Mouse (Mus musculus): ENCODE data around the gene Mcm3. TPM values are rescaled to one million over a fixed set of nuclear protein-coding genes. Genes with fewer than 3 reads are reported as not detected.

Mcm3 gene
- polyA plus RNA-seq, 1 experiment from 2014 or later, result 185 TPM

DNA sequence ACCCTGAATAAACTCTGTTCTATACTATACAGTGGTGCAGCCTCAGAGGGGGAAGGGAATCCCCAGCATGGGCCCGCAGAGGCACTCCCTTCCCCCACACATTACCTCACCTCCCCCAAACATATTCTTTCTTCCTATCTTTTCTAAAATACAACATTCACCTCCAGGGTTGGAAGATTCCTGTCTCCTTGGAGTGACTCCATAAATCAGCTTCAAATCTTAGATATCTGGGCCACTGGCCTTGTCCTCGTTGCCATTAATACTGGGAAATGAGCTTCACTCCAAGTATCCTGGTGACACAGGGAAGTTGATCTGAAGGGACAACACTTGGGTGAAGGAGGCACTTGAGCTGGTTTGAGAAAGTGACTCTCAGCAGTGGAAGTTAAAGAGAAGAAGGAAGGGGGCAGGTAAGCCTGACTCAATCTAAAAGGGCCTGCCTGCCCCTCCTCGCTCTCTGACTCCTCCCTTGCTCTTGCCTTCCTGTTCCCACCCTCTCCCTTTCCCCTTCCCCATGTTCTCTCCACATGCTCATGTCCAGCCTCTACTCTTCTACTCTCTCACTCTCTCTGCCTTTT is 16.5 kb upstream of the Mcm3 start:
- 74% methylated on average over 3 of the region's 3 CpGs for WGBS
- Histone ChIP-seq H3K4me2 (replicated peaks; ENCODE audit: low read depth, low read length) (no peak overlapping the region), H3K4me1 (ENCODE audit: control insufficient read depth, insufficient read depth, low read length) (no peaks in the 10 kb centered on the region), H3K9me3 (ENCODE audit: control insufficient read depth, low read length) (no peaks in the 10 kb centered on the region), H3K27ac (ENCODE audit: low read depth, low read length) (no peak overlapping the region), H3K27me3 (ENCODE audit: control insufficient read depth, insufficient read depth, low read length) (no peaks in the 10 kb centered on the region), H3K4me3 (ENCODE audit: low read length) (no peak overlapping the region), H3K9ac (ENCODE audit: low read depth, low read length) (no peak overlapping the region), H3K36me3 (ENCODE audit: control insufficient read depth, insufficient read depth, low read length) (no peaks in the 10 kb centered on the region)
- no peak for ATAC-seq (ENCODE audit: low FRiP score, low TSS enrichment)

GRCm38 (mm10) chr1:20833141-20833511 is 13.0 kb upstream of the Mcm3 start:
- no peaks in the 10 kb centered on the region for H3K9me3 ChIP-seq (ENCODE audit: control insufficient read depth, low read length)
- H3K9ac ChIP-seq (ENCODE audit: low read depth, low read length), result no peak overlapping the region
- H3K27me3 ChIP-seq (ENCODE audit: control insufficient read depth, insufficient read depth, low read length), result no peaks in the 10 kb centered on the region
- H3K27ac ChIP-seq (ENCODE audit: low read depth, low read length), result no peak overlapping the region
- H3K4me2 ChIP-seq (replicated peaks; ENCODE audit: low read depth, low read length), result no peak overlapping the region
- no peak for ATAC-seq (ENCODE audit: low FRiP score, low TSS enrichment)
- no peaks in the 10 kb centered on the region for H3K4me1 ChIP-seq (ENCODE audit: control insufficient read depth, insufficient read depth, low read length)
- 32% methylated on average over 3 of the region's 4 CpGs for WGBS
- H3K36me3 ChIP-seq (ENCODE audit: control insufficient read depth, insufficient read depth, low read length), result no peaks in the 10 kb centered on the region
- H3K4me3 ChIP-seq (ENCODE audit: low read length), result no peak overlapping the region

DNA sequence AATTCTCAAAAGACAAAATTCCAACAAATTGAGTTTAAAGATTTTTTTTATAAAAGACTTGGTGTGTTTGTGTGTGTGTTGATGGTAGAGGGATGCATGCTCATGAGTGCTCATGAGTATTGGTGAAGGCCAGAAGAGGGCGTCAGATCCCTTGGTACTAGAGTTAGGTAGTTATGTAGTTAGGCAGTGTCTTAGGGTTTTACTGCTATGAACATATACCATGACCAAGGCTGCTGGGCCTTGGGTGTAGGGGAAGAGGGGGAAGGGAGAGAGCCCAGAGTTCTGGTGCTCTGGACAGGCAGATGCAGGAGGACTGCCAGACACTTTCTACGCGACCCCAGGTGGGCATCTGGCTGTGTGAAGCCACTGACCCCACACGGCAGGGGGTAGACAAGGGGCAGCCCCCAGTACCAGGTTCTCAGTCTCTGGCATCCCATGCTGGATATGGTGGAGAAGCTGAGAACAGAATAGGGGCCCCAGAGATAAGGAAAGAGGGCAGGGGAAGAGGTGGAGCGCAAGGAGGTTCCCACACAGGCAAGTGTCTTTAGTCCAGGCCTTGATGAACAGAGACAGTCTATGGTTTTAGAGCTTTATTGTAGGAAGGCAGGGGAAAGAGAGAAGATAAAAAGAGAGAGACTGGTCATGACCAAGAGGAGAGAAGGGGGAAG is 12.5 kb upstream of the Mcm3 start:
- no peaks in the 10 kb centered on the region for H3K4me1 ChIP-seq (ENCODE audit: control insufficient read depth, insufficient read depth, low read length)
- H3K4me2 ChIP-seq (replicated peaks; ENCODE audit: low read depth, low read length), result no peak overlapping the region
- H3K4me3 ChIP-seq (ENCODE audit: low read length), result no peak overlapping the region
- no peaks in the 10 kb centered on the region for H3K27me3 ChIP-seq (ENCODE audit: control insufficient read depth, insufficient read depth, low read length)
- H3K9ac ChIP-seq (ENCODE audit: low read depth, low read length), result no peak overlapping the region
- H3K27ac ChIP-seq (ENCODE audit: low read depth, low read length), result no peak overlapping the region
- ATAC-seq (ENCODE audit: low FRiP score, low TSS enrichment), result no peak
- WGBS, result 70% methylated on average over 5 of the region's 5 CpGs
- no peaks in the 10 kb centered on the region for H3K9me3 ChIP-seq (ENCODE audit: control insufficient read depth, low read length)
- no peaks in the 10 kb centered on the region for H3K36me3 ChIP-seq (ENCODE audit: control insufficient read depth, insufficient read depth, low read length)

DNA sequence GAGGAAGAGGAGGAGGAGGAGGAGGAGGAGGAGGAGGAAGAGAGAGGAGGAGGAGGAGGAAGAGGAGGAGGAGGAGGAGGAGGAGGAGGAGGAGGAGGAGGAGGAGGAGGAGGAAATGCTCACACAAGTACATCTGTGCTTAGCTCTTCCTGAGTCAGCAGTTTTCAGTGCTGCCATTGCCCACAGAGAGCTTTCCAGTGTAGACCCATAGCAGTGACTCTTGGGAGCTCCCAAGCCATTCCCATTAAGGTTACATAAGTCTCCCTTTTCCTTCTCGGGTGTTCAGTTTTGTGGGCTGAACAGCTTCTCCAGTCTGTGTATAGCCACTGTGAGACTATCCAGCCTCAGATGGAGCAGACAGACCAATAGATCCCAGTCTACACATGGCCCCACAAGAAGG is 10.4 kb upstream of the Mcm3 start:
- H3K36me3 ChIP-seq (ENCODE audit: control insufficient read depth, insufficient read depth, low read length), result no peaks in the 10 kb centered on the region
- H3K27me3 ChIP-seq (ENCODE audit: control insufficient read depth, insufficient read depth, low read length), result no peaks in the 10 kb centered on the region
- WGBS, result 88% methylated on average over 1 of the region's 1 CpGs

DNA sequence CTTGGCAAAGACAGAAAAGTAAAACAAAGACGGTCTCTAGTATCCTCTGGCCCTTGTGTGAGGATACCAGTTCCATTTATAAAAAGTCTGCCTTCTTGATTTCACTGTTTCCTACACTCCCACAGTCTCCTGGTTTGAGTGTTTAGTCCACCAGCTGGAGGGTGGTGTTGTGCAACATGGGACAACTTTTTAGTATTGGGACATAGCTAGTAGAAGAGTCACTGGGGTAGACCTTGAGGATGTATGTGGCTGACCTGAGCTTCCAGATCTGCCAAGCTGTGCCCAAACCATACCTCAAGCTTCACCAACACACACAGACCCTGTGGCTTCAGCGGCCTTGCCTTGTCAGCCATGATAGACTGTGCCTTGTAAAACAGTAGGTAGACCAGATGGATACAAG is 7.9 kb upstream of the Mcm3 start:
- H3K4me2 ChIP-seq (replicated peaks; ENCODE audit: low read depth, low read length), result no peak overlapping the region
- no peak overlapping the region for H3K27ac ChIP-seq (ENCODE audit: low read depth, low read length)
- WGBS, result 92% methylated on average over 2 of the region's 2 CpGs
- no peak overlapping the region for H3K9ac ChIP-seq (ENCODE audit: low read depth, low read length)
- H3K9me3 ChIP-seq (ENCODE audit: control insufficient read depth, low read length), result no peaks in the 10 kb centered on the region
- H3K4me3 ChIP-seq (ENCODE audit: low read length), result no peak overlapping the region
- H3K36me3 ChIP-seq (ENCODE audit: control insufficient read depth, insufficient read depth, low read length), result no peaks in the 10 kb centered on the region
- H3K4me1 ChIP-seq (ENCODE audit: control insufficient read depth, insufficient read depth, low read length), result no peaks in the 10 kb centered on the region
- H3K27me3 ChIP-seq (ENCODE audit: control insufficient read depth, insufficient read depth, low read length), result no peaks in the 10 kb centered on the region
- ATAC-seq (ENCODE audit: low FRiP score, low TSS enrichment), result no peak

More for the DNA sequence above, 10.4 kb upstream of the Mcm3 start:
- Histone ChIP-seq H3K27ac (ENCODE audit: low read depth, low read length) (no peak overlapping the region), H3K9ac (ENCODE audit: low read depth, low read length) (no peak overlapping the region), H3K4me3 (ENCODE audit: low read length) (no peak overlapping the region), H3K9me3 (ENCODE audit: control insufficient read depth, low read length) (no peaks in the 10 kb centered on the region), H3K4me2 (replicated peaks; ENCODE audit: low read depth, low read length) (no peak overlapping the region), H3K4me1 (ENCODE audit: control insufficient read depth, insufficient read depth, low read length) (no peaks in the 10 kb centered on the region)
- no peak for ATAC-seq (ENCODE audit: low FRiP score, low TSS enrichment)

DNA sequence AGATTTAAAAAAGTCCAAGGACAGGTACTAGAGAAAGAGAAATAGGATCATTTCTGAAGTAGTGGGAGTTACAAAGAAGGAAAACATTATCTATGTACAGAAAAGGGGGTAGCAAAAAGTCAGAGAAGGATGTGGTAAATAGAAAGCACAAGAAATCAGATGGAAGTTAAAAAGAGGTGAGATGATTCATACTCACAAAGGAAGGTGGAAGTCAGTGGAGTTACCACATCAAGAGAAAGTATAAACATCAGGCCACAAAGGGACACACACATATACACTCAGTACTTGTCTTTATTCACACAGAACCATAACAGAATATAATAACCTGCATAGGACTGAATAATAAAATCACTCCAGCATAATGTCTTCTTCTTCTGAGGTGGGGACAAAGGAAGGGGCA is 4.9 kb upstream of the Mcm3 start:
- H3K4me3 ChIP-seq (ENCODE audit: low read length), result no peak overlapping the region
- H3K9me3 ChIP-seq (ENCODE audit: control insufficient read depth, low read length), result no peaks in the 10 kb centered on the region
- no peaks in the 10 kb centered on the region for H3K27me3 ChIP-seq (ENCODE audit: control insufficient read depth, insufficient read depth, low read length)
- H3K9ac ChIP-seq (ENCODE audit: low read depth, low read length), result no peak overlapping the region
- H3K4me1 ChIP-seq (ENCODE audit: control insufficient read depth, insufficient read depth, low read length), result no peaks in the 10 kb centered on the region
- no peak for ATAC-seq (ENCODE audit: low FRiP score, low TSS enrichment)
- H3K27ac ChIP-seq (ENCODE audit: low read depth, low read length), result no peak overlapping the region
- no peak overlapping the region for H3K4me2 ChIP-seq (replicated peaks; ENCODE audit: low read depth, low read length)
- no peaks in the 10 kb centered on the region for H3K36me3 ChIP-seq (ENCODE audit: control insufficient read depth, insufficient read depth, low read length)

DNA sequence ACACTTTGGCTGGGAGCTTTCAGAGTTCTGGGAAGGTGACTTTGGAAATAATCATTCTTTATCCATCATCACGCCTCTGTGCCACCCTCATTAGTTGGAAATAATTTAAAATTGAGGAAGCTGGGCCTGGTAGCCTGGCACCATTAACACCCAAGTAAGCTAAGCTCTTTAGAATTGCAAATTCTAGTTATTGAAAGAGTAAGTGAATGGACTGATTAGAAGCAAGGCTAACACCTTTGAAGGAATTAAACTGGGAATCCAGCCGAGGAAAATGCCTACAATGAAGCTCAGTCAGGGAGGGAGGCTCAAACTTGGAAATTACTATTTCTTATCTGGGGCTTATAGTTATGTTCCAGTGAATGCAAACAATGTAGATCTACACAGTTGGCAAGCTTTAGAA is 3.8 kb upstream of the Mcm3 start:
- Histone ChIP-seq H3K27me3 (ENCODE audit: control insufficient read depth, insufficient read depth, low read length) (no peaks in the 10 kb centered on the region), H3K9me3 (ENCODE audit: control insufficient read depth, low read length) (no peaks in the 10 kb centered on the region), H3K27ac (ENCODE audit: low read depth, low read length) (no peak overlapping the region), H3K9ac (ENCODE audit: low read depth, low read length) (no peak overlapping the region), H3K4me2 (replicated peaks; ENCODE audit: low read depth, low read length) (no peak overlapping the region), H3K36me3 (ENCODE audit: control insufficient read depth, insufficient read depth, low read length) (no peaks in the 10 kb centered on the region), H3K4me3 (ENCODE audit: low read length) (no peak overlapping the region), H3K4me1 (ENCODE audit: control insufficient read depth, insufficient read depth, low read length) (no peaks in the 10 kb centered on the region)
- ATAC-seq (ENCODE audit: low FRiP score, low TSS enrichment), result no peak
- WGBS, result 75% methylated on average over 2 of the region's 2 CpGs

GRCm38 (mm10) chr1:20823471-20823870 is 3.4 kb upstream of the Mcm3 start:
- H3K9me3 ChIP-seq (ENCODE audit: control insufficient read depth, low read length), result no peaks in the 10 kb centered on the region
- no peak for ATAC-seq (ENCODE audit: low FRiP score, low TSS enrichment)
- no peaks in the 10 kb centered on the region for H3K36me3 ChIP-seq (ENCODE audit: control insufficient read depth, insufficient read depth, low read length)
- WGBS, result 65% methylated on average over 4 of the region's 4 CpGs
- no peak overlapping the region for H3K4me3 ChIP-seq (ENCODE audit: low read length)
- peaks cover 3% of the 10 kb centered on the region for H3K4me1 ChIP-seq (ENCODE audit: control insufficient read depth, insufficient read depth, low read length)
- no peak overlapping the region for H3K27ac ChIP-seq (ENCODE audit: low read depth, low read length)
- H3K4me2 ChIP-seq (replicated peaks; ENCODE audit: low read depth, low read length), result no peak overlapping the region
- no peaks in the 10 kb centered on the region for H3K27me3 ChIP-seq (ENCODE audit: control insufficient read depth, insufficient read depth, low read length)
- H3K9ac ChIP-seq (ENCODE audit: low read depth, low read length), result no peak overlapping the region

GRCm38 (mm10) chr1:20820959-20821358 is 847 bp upstream of the Mcm3 start:
- no peaks in the 10 kb centered on the region for H3K9me3 ChIP-seq (ENCODE audit: control insufficient read depth, low read length)
- H3K27ac ChIP-seq (ENCODE audit: low read depth, low read length), result no peak overlapping the region
- H3K4me3 ChIP-seq (ENCODE audit: low read length), result no peak overlapping the region
- H3K4me1 ChIP-seq (ENCODE audit: control insufficient read depth, insufficient read depth, low read length), result peaks cover 9% of the 10 kb centered on the region
- WGBS, result 83% methylated on average over 4 of the region's 4 CpGs
- H3K4me2 ChIP-seq (replicated peaks; ENCODE audit: low read depth, low read length), result no peak overlapping the region
- H3K27me3 ChIP-seq (ENCODE audit: control insufficient read depth, insufficient read depth, low read length), result no peaks in the 10 kb centered on the region
- no peak overlapping the region for H3K9ac ChIP-seq (ENCODE audit: low read depth, low read length)
- no peak for ATAC-seq (ENCODE audit: low FRiP score, low TSS enrichment)
- H3K36me3 ChIP-seq (ENCODE audit: control insufficient read depth, insufficient read depth, low read length), result peaks cover 17% of the 10 kb centered on the region

Measured in kidney, embryonic 14.5 days (tissue).